In the genomic region with DNA sequence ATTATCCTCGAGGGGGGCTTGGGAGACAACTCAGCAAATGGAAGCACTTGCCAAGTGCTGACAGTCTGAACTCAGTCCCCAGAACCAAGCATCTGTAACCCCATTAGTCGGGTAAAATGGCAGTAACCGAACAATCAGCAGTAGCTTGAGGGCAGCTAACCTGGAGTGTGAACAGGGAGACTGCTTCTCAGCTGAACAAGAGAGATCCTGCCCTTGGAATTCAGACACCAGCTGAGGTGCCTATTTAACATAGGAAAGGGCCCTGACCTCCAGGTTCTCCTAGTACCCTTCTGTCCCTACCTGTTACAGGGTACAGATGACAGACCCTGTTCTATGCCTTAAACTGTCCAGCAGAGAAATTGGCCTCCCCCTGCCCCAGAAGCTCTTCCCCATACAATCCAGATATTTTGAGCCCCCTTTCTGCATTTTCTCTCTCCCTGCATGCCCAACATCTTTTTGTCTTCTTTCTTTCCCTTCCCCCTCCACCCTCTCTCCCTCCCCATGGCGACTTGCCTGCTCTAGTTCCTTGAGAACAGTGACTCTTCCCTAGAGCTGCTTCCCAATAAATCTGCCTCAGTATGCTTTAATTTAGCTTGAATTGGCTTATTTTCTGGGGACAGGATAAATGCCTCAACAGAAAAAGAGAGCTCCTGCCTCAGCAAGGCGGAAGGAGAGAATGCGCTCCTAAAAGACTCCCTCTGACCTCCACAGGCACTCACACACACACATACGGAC, we compare ENCODE assay signal across 17 mouse cellular contexts.
"Had no signal": no experiment of that assay in that cellular context is flagged by ENCODE, and none has a peak within 500 bp of the region (broad histone marks: within the 10 kb centered on the region; RNA-seq: fewer than 3 reads in every experiment).

No protein-coding gene starts in this region.

- H3K27me3 ChIP-seq: limb, embryonic 12.5 days; liver, embryonic 13.5 days; lung, embryonic 15.5 days; midbrain, embryonic 12.5 days had no signal

- H3K4me3 ChIP-seq: layer of hippocampus, adult 2 months; limb, embryonic 12.5 days; liver, embryonic 13.5 days; lung, embryonic 15.5 days; megakaryocyte, embryonic 14.5 days; midbrain, embryonic 12.5 days had no signal

- H3K27ac ChIP-seq: kidney, postnatal 0 days; layer of hippocampus, adult 2 months; limb, embryonic 12.5 days; liver, embryonic 13.5 days; lung, embryonic 15.5 days; macrophage; midbrain, embryonic 12.5 days; stomach, postnatal 0 days had no signal

- ATAC-seq: liver, postnatal 0 days; midbrain, embryonic 16.5 days had no signal

- DNase-seq: kidney, adult 9 months; kidney, postnatal 36 days; liver; liver, embryonic 13.5 days; liver, postnatal 0 days; lung, postnatal 14 days; thymus, adult 2 months; thymus, postnatal 25 days had no signal

- H3K36me3 ChIP-seq: limb, embryonic 12.5 days; liver, embryonic 13.5 days; lung, embryonic 15.5 days; midbrain, embryonic 12.5 days had no signal

- H3K4me1 ChIP-seq: limb, embryonic 12.5 days; liver, embryonic 13.5 days; lung, embryonic 15.5 days; megakaryocyte, embryonic 14.5 days; midbrain, embryonic 12.5 days had no signal
